Mouse (Mus musculus) limb, embryonic 12.5 days (tissue): Measurements from ENCODE around the gene Ifnlr1. TPM values are rescaled to one million over a fixed set of nuclear protein-coding genes. Genes with fewer than 3 reads are reported as not detected.
"Not testable (repeated sequence)": the region's sequence is repeated elsewhere in the genome, so short reads cannot be mapped to it uniquely, and the experiment has no call there.

Experiments
- ATAC-seq: fragments of 200-750 bp; cut with Nextera tagmentation; 2 replicates; pipeline ENCODE4 v1.8.0; 2017; ENCODE audit warnings: low read depth, moderate TSS enrichment; ENCODE audit not compliant: insufficient number of reproducible peaks, insufficient read depth, low FRiP score, low TSS enrichment
- H3K27ac ChIP-seq: fragments of 300-500 bp; sonication (generic); 2 replicates; pipeline ENCODE4 v1.5.1; 2016; ENCODE audit warnings: mild to moderate bottlenecking, moderate library complexity
- H3K27me3 ChIP-seq: fragments of 300-500 bp; sonication (generic); 2 replicates; pipeline ENCODE4 v1.6.1; 2016; ENCODE audit warnings: mild to moderate bottlenecking, moderate library complexity
- H3K36me3 ChIP-seq: fragments of 300-500 bp; sonication (generic); 2 replicates; pipeline ENCODE4 v1.6.1; 2016; ENCODE audit warnings: mild to moderate bottlenecking, moderate library complexity
- H3K4me1 ChIP-seq: fragments of 300-500 bp; sonication (generic); replicated peaks from 2 replicates; pipeline ENCODE4 v1.6.1; 2016
- H3K4me2 ChIP-seq: fragments of 300-500 bp; sonication (generic); 2 replicates; pipeline ENCODE4 v1.6.1; 2016; ENCODE audit warnings: mild to moderate bottlenecking, moderate library complexity
- H3K4me3 ChIP-seq: fragments of 300-500 bp; sonication (generic); replicated peaks from 2 replicates; pipeline ENCODE4 v1.5.1; 2016; ENCODE audit warnings: mild to moderate bottlenecking
- H3K9ac ChIP-seq: fragments of 300-500 bp; sonication (generic); replicated peaks from 2 replicates; pipeline ENCODE4 v1.6.1; 2016; ENCODE audit warnings: mild to moderate bottlenecking, moderate library complexity
- H3K9me3 ChIP-seq: fragments of 300-500 bp; sonication (generic); 2 replicates; pipeline ENCODE4 v1.6.1; 2016; ENCODE audit warnings: mild to moderate bottlenecking, moderate library complexity
- WGBS: fragments of 180-500 bp; shearing (Covaris S2); methylation state at CpG from one replicate; pipeline ENCODE4 v1.1.7; 2016; 5-methylcytosine and 5-hydroxymethylcytosine counted together
- polyA plus RNA-seq: library from polyadenylated mRNA; unstranded; fragments of >200 nt; fragmentation: Nextera tagmentation; extraction: Ambion mirVana; gene quantifications from 2 replicates; pipeline ENCODE4 v1.2.1, GENCODE M21; 2016

The Ifnlr1 gene
- 0.81 and 0.95 TPM in 2 replicates for polyA plus RNA-seq

GRCm38 (mm10) chr4:135685906-135686567, at the start of gene Ifnlr1:
Ifnlr1 (plus strand) TSS chr4:135686287.
- Histone ChIP-seq H3K4me1 (peaks cover 8% of the 10 kb centered on the region; the same call in 1 of the 2 replicates), H3K36me3 (no peaks in the 10 kb centered on the region), H3K9me3 (no peaks in the 10 kb centered on the region), H3K4me3 (peak within 1 kb of the TSS; percentile 72), H3K27me3 (peaks cover 55% of the 10 kb centered on the region), H3K4me2 (peak within 1 kb of the TSS; percentile 99), H3K27ac (no peak within 1 kb of the TSS), H3K9ac (peak within 1 kb of the TSS; percentile 68)
- WGBS, result under 1% methylated on average over 41 of the region's 41 CpGs
- ATAC-seq, result no peak; the same call in 1 of the 2 replicates

- not testable (repeated sequence) for H3K36me3 ChIP-seq, H3K9ac ChIP-seq, H3K27ac ChIP-seq, H3K4me3 ChIP-seq, ATAC-seq, H3K9me3 ChIP-seq, H3K27me3 ChIP-seq, H3K4me2 ChIP-seq
- H3K4me1 ChIP-seq, result peaks cover 12% of the 10 kb centered on the region
- WGBS, result 83% methylated on average over 8 of the region's 8 CpGs
Observed at GRCm38 (mm10) chr4:135641302-135642079, 44.6 kb upstream of the Ifnlr1 start.

DNA sequence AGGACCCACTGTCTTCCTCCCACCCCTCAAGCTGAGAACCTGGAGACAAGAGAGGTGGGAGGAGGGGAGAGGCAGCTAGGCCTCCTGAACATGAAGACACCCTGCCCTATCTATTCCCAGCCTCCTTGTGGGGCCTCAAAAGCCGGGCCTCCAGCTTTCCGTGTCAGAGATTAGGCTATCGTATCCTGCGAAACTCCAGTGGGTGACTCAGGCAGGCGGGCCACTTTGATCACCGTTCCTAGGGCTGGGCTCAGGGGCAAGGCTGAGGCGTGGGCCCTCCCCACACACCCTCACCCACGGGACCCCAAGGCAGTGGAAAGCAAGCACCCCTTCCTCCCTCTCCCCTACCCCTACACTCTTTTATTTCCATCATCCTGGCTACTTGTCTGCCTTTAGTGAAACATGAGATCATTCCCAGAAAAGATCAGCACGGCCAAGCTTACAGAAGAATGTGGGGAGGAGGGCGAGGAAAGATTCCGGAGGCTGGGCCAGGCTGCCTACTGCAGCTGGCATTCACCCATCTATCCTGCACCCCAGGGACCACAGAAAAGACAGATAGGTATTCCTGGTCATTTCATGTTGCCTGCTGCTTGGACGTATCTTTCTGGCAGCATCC, 41.0 kb upstream of the Ifnlr1 start:
- Histone ChIP-seq H3K4me2 (no peak overlapping the region), H3K4me1 (peaks cover 12% of the 10 kb centered on the region), H3K9me3 (no peaks in the 10 kb centered on the region), H3K9ac (no peak overlapping the region), H3K27ac (0 out of 2 replicates have a peak overlapping the region, but pooled peaks have one; percentile 2), H3K4me3 (no peak overlapping the region), H3K27me3 (no peaks in the 10 kb centered on the region), H3K36me3 (no peaks in the 10 kb centered on the region)
- no peak for ATAC-seq
- 61% methylated on average over 12 of the region's 12 CpGs for WGBS

DNA sequence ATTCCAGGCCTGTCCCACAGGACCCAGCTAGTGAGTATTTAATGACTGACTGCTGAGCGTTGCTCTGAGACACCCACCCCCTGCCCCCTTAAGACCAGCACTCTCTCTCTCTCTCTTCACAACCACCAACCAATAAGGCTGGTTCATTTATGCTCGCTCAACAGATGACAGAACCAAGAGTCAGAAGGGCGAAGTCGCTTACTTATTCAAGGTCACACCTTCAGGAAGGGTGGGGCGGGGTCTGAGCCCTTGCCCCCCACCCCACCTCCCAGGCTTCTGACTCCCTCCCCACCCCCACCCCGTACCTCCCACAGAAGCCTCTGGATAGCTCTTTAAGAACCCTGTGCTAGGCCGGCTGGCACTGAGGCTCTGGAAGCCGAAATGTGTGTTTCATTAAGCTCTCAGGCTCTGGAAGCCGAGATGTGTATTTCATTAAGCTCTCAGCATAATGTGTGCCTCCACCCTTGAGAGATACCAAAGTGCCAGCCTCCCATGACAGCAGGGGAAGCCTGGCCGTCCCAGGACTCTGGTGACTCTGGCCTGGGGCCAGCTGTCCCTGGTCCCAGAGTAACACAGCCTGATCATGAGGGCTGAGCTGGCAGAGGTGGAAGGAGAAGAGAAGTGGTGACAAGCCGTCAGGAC, 33.0 kb upstream of the Ifnlr1 start:
- Histone ChIP-seq H3K4me1 (peaks cover 50% of the 10 kb centered on the region), H3K9ac (no peak overlapping the region), H3K27ac (peak overlapping the region; percentile 84)

GRCm38 (mm10) chr4:135653956-135654355, 32.1 kb upstream of the Ifnlr1 start:
- Histone ChIP-seq H3K4me2 (no peak overlapping the region), H3K27me3 (no peaks in the 10 kb centered on the region), H3K36me3 (no peaks in the 10 kb centered on the region), H3K4me3 (no peak overlapping the region), H3K27ac (no peak overlapping the region), H3K9me3 (no peaks in the 10 kb centered on the region), H3K4me1 (peaks cover 59% of the 10 kb centered on the region), H3K9ac (no peak overlapping the region)
- ATAC-seq, result no peak
- WGBS, result 93% methylated on average over 7 of the region's 7 CpGs

More for the DNA sequence above, 33.0 kb upstream of the Ifnlr1 start:
- H3K4me2 ChIP-seq, result peak overlapping the region; percentile 33
- no peaks in the 10 kb centered on the region for H3K36me3 ChIP-seq
- no peaks in the 10 kb centered on the region for H3K9me3 ChIP-seq
- H3K4me3 ChIP-seq, result no peak overlapping the region
- 0 out of 2 replicates have a peak, but pooled peaks have one; percentile 40 for ATAC-seq
- H3K27me3 ChIP-seq, result no peaks in the 10 kb centered on the region
- 14% methylated on average over 11 of the region's 11 CpGs for WGBS

DNA sequence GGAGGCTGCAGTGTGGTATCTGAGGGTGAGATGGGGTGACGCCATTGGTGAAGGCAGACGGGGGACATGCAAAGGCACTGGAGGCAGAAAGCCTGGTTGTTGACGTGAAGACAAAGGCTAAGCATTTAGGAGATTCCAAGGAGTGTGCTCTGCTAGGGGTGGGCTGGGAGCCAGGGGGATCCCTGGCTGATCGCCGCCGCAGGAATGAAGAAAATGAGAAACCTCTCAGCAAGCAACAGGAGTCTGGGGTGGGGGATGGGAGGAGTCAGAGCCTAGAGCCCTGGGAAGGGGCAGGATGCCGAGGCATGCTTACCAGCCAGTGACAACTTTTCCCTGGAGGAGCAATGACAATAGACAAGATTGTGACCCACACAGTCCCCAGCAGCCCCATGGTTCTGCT, 30.6 kb upstream of the Ifnlr1 start:
- peak overlapping the region; percentile 11; the same call in 1 of the 2 replicates for H3K4me2 ChIP-seq
- H3K4me3 ChIP-seq, result no peak overlapping the region
- WGBS, result 29% methylated on average over 7 of the region's 7 CpGs
- H3K4me1 ChIP-seq, result peaks cover 60% of the 10 kb centered on the region
- no peaks in the 10 kb centered on the region for H3K36me3 ChIP-seq
- ATAC-seq, result no peak
- H3K9ac ChIP-seq, result no peak overlapping the region
- H3K27ac ChIP-seq, result no peak overlapping the region
- H3K27me3 ChIP-seq, result no peaks in the 10 kb centered on the region
- no peaks in the 10 kb centered on the region for H3K9me3 ChIP-seq

- no peak overlapping the region for H3K4me3 ChIP-seq
- WGBS, result 38% methylated on average over 10 of the region's 10 CpGs
- no peaks in the 10 kb centered on the region for H3K27me3 ChIP-seq
- H3K4me1 ChIP-seq, result peaks cover 61% of the 10 kb centered on the region
- H3K9ac ChIP-seq, result 0 out of 2 replicates have a peak overlapping the region, but pooled peaks have one; percentile 18
- H3K27ac ChIP-seq, result no peak overlapping the region
- no peaks in the 10 kb centered on the region for H3K36me3 ChIP-seq
- no peak for ATAC-seq
- H3K4me2 ChIP-seq, result peak overlapping the region; percentile 11; the same call in 1 of the 2 replicates
- H3K9me3 ChIP-seq, result no peaks in the 10 kb centered on the region
Observed at GRCm38 (mm10) chr4:135656094-135656589, 29.9 kb upstream of the Ifnlr1 start.

GRCm38 (mm10) chr4:135658484-135658883, 27.6 kb upstream of the Ifnlr1 start:
- no peak overlapping the region for H3K4me3 ChIP-seq
- H3K36me3 ChIP-seq, result no peaks in the 10 kb centered on the region
- peaks cover 50% of the 10 kb centered on the region for H3K4me1 ChIP-seq
- H3K9ac ChIP-seq, result no peak overlapping the region
- H3K27me3 ChIP-seq, result no peaks in the 10 kb centered on the region
- no peak for ATAC-seq
- no peaks in the 10 kb centered on the region for H3K9me3 ChIP-seq
- WGBS, result 43% methylated on average over 5 of the region's 5 CpGs
- H3K27ac ChIP-seq, result 0 out of 2 replicates have a peak overlapping the region, but pooled peaks have one; percentile 17
- no peak overlapping the region for H3K4me2 ChIP-seq

GRCm38 (mm10) chr4:135658899-135659298, 27.2 kb upstream of the Ifnlr1 start:
- no peaks in the 10 kb centered on the region for H3K27me3 ChIP-seq
- no peak overlapping the region for H3K4me2 ChIP-seq
- H3K4me3 ChIP-seq, result no peak overlapping the region
- H3K27ac ChIP-seq, result no peak overlapping the region; the same call in 1 of the 2 replicates
- WGBS, result 79% methylated on average over 12 of the region's 12 CpGs
- no peak overlapping the region for H3K9ac ChIP-seq
- H3K9me3 ChIP-seq, result no peaks in the 10 kb centered on the region
- H3K4me1 ChIP-seq, result peaks cover 46% of the 10 kb centered on the region
- ATAC-seq, result no peak
- H3K36me3 ChIP-seq, result no peaks in the 10 kb centered on the region

GRCm38 (mm10) chr4:135661082-135661809, 24.8 kb upstream of the Ifnlr1 start:
- Histone ChIP-seq H3K9ac (no peak overlapping the region), H3K27me3 (no peaks in the 10 kb centered on the region), H3K4me3 (no peak overlapping the region), H3K4me1 (peaks cover 37% of the 10 kb centered on the region), H3K4me2 (no peak overlapping the region), H3K27ac (no peak overlapping the region), H3K36me3 (no peaks in the 10 kb centered on the region), H3K9me3 (no peaks in the 10 kb centered on the region)
- no peak for ATAC-seq
- WGBS, result 53% methylated on average over 6 of the region's 6 CpGs
